ENCODE assay signal across 19 mouse cellular contexts in genomic region chr14:114855746-114856145, GRCm38 (mm10).
DNase-seq lines count a peak whose midpoint lies in the region; ATAC-seq and TF ChIP-seq lines count a peak whose summit lies in the region.
"Had no signal": no experiment of that assay in that cellular context is flagged by ENCODE, and none has a peak within 500 bp of the region (broad histone marks: within the 10 kb centered on the region; RNA-seq: fewer than 3 reads in every experiment).

No protein-coding gene starts in this region.

- no peak overlapping the region for H3K9ac ChIP-seq in midbrain, postnatal 0 days (replicated peaks; ENCODE audit: low read length, poor library complexity, severe bottlenecking)
- H3K9ac ChIP-seq: embryonic facial prominence, embryonic 12.5 days; forebrain, embryonic 13.5 days; forebrain, postnatal 0 days; hindbrain, embryonic 15.5 days had no signal

- H3K4me3 ChIP-seq in heart, embryonic 10.5 days = no peak overlapping the region
- H3K4me3 ChIP-seq in midbrain, embryonic 10.5 days = no peak overlapping the region
- no peak overlapping the region for H3K4me3 ChIP-seq in midbrain, postnatal 0 days (ENCODE audit: low read depth, low read length)
- H3K4me3 ChIP-seq: embryonic facial prominence, embryonic 12.5 days; forebrain, embryonic 13.5 days; hindbrain, embryonic 15.5 days had no signal

- H3K4me2 ChIP-seq in midbrain, postnatal 0 days (ENCODE audit: low read depth, low read length, poor library complexity, severe bottlenecking) = no peak overlapping the region

- H3K4me1 ChIP-seq in heart, embryonic 10.5 days = peaks cover 10% of the 10 kb centered on the region
- peaks cover 37% of the 10 kb centered on the region for H3K4me1 ChIP-seq in midbrain, embryonic 10.5 days
- H3K4me1 ChIP-seq in midbrain, postnatal 0 days (ENCODE audit: insufficient read depth, low read length) = no peaks in the 10 kb centered on the region

- H3K27ac ChIP-seq in heart, embryonic 10.5 days = 0 out of 2 replicates have a peak overlapping the region, but pooled peaks have one; percentile 33
- H3K27ac ChIP-seq in midbrain, embryonic 10.5 days (replicated peaks) = peak overlapping the region; percentile 74
- H3K27ac ChIP-seq in midbrain, postnatal 0 days (ENCODE audit: low read depth, low read length) = no peak overlapping the region
- H3K27ac ChIP-seq: embryonic facial prominence, embryonic 12.5 days; forebrain, embryonic 13.5 days; hindbrain, embryonic 15.5 days had no signal

- H3K36me3 ChIP-seq in heart, embryonic 10.5 days = no peaks in the 10 kb centered on the region
- no peaks in the 10 kb centered on the region for H3K36me3 ChIP-seq in midbrain, embryonic 10.5 days
- no peaks in the 10 kb centered on the region for H3K36me3 ChIP-seq in midbrain, postnatal 0 days (ENCODE audit: insufficient read depth, low read length)
- H3K36me3 ChIP-seq: embryonic facial prominence, embryonic 12.5 days; hindbrain, embryonic 15.5 days had no signal

- no peak for DNase-seq in heart, embryonic 10.5 days (ENCODE audit: low spot score)
- DNase-seq in heart, adult 8-10 months (ENCODE audit: low spot score) = no peak
- DNase-seq in kidney, adult 9 months = peak; percentile 33
- no peak for DNase-seq in kidney, postnatal 4 days
- DNase-seq in midbrain, embryonic 10.5 days (ENCODE audit: low spot score) = no peak
- DNase-seq in midbrain, postnatal 0 days (ENCODE audit: low spot score) = no peak
- DNase-seq in retina, embryonic 14.5 days (ENCODE audit: low spot score) = peak; percentile 54
- DNase-seq in retina, postnatal 1 day = no peak
- DNase-seq: adrenal gland, postnatal 10 days; cerebellum, adult 11 months; cerebellum, adult 8-10 months; cerebellum, postnatal 14 days; forebrain, postnatal 0 days; gastrocnemius, postnatal 25 days; heart, postnatal 10 days; heart, postnatal 4 days had no signal

- H3K9me3 ChIP-seq in heart, embryonic 10.5 days = no peaks in the 10 kb centered on the region
- no peaks in the 10 kb centered on the region for H3K9me3 ChIP-seq in midbrain, embryonic 10.5 days (replicated peaks)
- H3K9me3 ChIP-seq in midbrain, postnatal 0 days (ENCODE audit: low read length) = no peaks in the 10 kb centered on the region
- H3K9me3 ChIP-seq: embryonic facial prominence, embryonic 12.5 days; forebrain, embryonic 13.5 days; hindbrain, embryonic 15.5 days had no signal

- no peak for TF ChIP-seq CTCF in midbrain, postnatal 0 days (IDR thresholded peaks at IDR 0.05)

- ATAC-seq in midbrain, postnatal 0 days (ENCODE audit: low FRiP score) = no peak
- ATAC-seq: forebrain, postnatal 0 days had no signal

- no peaks in the 10 kb centered on the region for H3K27me3 ChIP-seq in heart, embryonic 10.5 days (ENCODE audit: insufficient read depth, poor library complexity, severe bottlenecking)
- peaks cover 6% of the 10 kb centered on the region; the same call in 1 of the 2 replicates for H3K27me3 ChIP-seq in midbrain, embryonic 10.5 days (ENCODE audit: low read depth, poor library complexity, severe bottlenecking)
- H3K27me3 ChIP-seq in midbrain, postnatal 0 days (ENCODE audit: insufficient read depth, low read length) = no peaks in the 10 kb centered on the region
- H3K27me3 ChIP-seq: embryonic facial prominence, embryonic 12.5 days; hindbrain, embryonic 15.5 days had no signal

- 66% methylated on average over 3 of the region's 3 CpGs for WGBS in heart, embryonic 10.5 days
- WGBS in midbrain, embryonic 10.5 days = 54% methylated on average over 3 of the region's 3 CpGs
- WGBS in midbrain, postnatal 0 days = 54% methylated on average over 3 of the region's 3 CpGs

Comparison
In these comparisons a context has a peak if more than half of its experiments do, and no peak if none do; other contexts are left out.
1. DNase-seq: peak in kidney, adult 9 months (single experiment) and retina, embryonic 14.5 days (single experiment); none in heart, embryonic 10.5 days (single experiment), heart, adult 8-10 months (single experiment), kidney, postnatal 4 days (0 of 2), midbrain, embryonic 10.5 days (single experiment), midbrain, postnatal 0 days (single experiment) and retina, postnatal 1 day (single experiment).